Mouse (Mus musculus) heart, adult 2 months (tissue): ENCODE data around the gene Cep170. TPM values are rescaled to one million over a fixed set of nuclear protein-coding genes. Genes with fewer than 3 reads are reported as not detected.
"Not testable (repeated sequence)": the region's sequence is repeated elsewhere in the genome, so short reads cannot be mapped to it uniquely, and the experiment has no call there.

Experiments
- DNase-seq, 2 experiments: peaks; one replicate each; pipeline ENCODE4 v3.0.0; 2021
- H3K27ac ChIP-seq: fragments of 200-600 bp; 2 replicates; pipeline ENCODE4 v1.8.1; 2022
- H3K27me3 ChIP-seq: fragments of 200-500 bp; 2 replicates; pipeline ENCODE4 v1.6.1; 2012; ENCODE audit warnings: mild to moderate bottlenecking, low read length, inconsistent platforms, mixed read lengths; ENCODE audit not compliant: control insufficient read depth, insufficient read depth
- H3K36me3 ChIP-seq: fragments of 200-500 bp; 2 replicates; pipeline ENCODE4 v1.6.1; 2012; ENCODE audit warnings: low read length, inconsistent platforms; ENCODE audit not compliant: control insufficient read depth, insufficient read depth
- H3K4me1 ChIP-seq: fragments of 200-500 bp; 2 replicates; pipeline ENCODE4 v1.6.1; 2011; ENCODE audit warnings: low read length; ENCODE audit not compliant: control insufficient read depth, insufficient read depth
- H3K4me3 ChIP-seq: fragments of 200-600 bp; 2 replicates; pipeline ENCODE4 v1.8.1; 2022
- H3K79me2 ChIP-seq: fragments of 200-500 bp; replicated peaks from 2 replicates; pipeline ENCODE4 v1.6.1; 2012; ENCODE audit warnings: mild to moderate bottlenecking, inconsistent platforms, low read length, moderate library complexity, mixed read lengths; ENCODE audit not compliant: control insufficient read depth, insufficient read depth
- H3K9ac ChIP-seq: fragments of 200-500 bp; 2 replicates; pipeline ENCODE4 v1.6.1; 2012; ENCODE audit warnings: low read depth, mild to moderate bottlenecking, control low read depth, inconsistent platforms, low read length, mixed read lengths
- CTCF ChIP-seq: fragments of 200-600 bp; IDR thresholded peaks from 2 replicates; pipeline ENCODE4 v1.8.1; 2022; ENCODE audit warnings: antibody characterized with exemption, mild to moderate bottlenecking, moderate library complexity
- EP300 ChIP-seq: fragments of 200-500 bp; IDR thresholded peaks from 2 replicates; pipeline ENCODE4 v1.6.1; 2011; ENCODE audit warnings: low read depth, low read length, control low read depth; ENCODE audit not compliant: insufficient read depth
- POLR2A ChIP-seq: fragments of 200-500 bp; IDR thresholded peaks from 2 replicates; pipeline ENCODE4 v1.6.1; 2011; ENCODE audit warnings: mild to moderate bottlenecking, low read depth, low read length, control low read depth; ENCODE audit not compliant: insufficient read depth
- WGBS: fragments of 180-500 bp; shearing (Covaris S2); methylation state at CpG from one replicate; pipeline ENCODE4 v1.1.7; 2018; 5-methylcytosine and 5-hydroxymethylcytosine counted together
- intact Hi-C: fragments of 180-260 bp; cut with DNase I; formaldehyde crosslinking; loops from one replicate; pipeline ENCODE4 v1.15.1; 2025
- polyA plus RNA-seq: library from polyadenylated mRNA; depleted of rRNA; stranded (reverse); fragments of >200 nt; gene quantifications from 2 replicates; pipeline ENCODE4 v1.2.3, GENCODE M21; 2012
- total RNA-seq, 2 experiments: library from RNA; stranded (reverse); gene quantifications; 2 replicates each; pipeline ENCODE4 v1.2.3; 2021

The Cep170 gene
- total and polyA plus RNA-seq, 3 experiments, result 5.8 to 22.9 (median 17.8) TPM

DNA sequence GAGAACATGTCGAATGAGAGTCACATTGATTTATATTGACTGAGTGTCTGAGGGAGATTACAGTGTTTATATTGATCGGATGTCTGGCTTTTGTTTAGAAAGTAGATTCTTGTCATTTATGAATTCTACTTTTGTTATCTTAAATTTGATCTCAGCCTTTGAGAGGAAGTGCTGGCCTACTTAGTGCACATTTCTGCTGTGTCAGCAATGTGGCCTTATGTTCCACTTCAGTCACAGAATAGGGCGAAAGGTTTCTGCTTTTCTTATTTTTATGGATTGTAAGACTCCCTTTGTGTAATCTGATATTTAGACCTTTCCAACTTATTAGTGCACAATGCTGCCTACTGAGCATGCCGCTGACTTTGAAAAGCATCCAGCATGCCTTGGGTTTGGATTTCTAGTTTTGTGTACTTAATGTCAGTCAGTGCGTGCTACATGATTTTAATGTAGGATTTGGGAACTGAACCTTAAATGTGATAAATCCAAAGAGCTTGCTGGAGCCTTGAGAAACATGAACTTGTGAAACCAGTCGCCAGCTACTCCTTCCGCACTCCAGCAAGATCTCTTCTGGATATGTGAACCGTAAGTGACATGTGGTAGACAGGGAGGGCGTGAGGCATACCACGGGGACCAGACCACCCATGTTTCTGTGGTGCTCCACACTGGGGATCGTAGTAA, 34.9 kb upstream of the Cep170 start:
- 87% methylated on average over 11 of the region's 11 CpGs for WGBS
- Histone ChIP-seq H3K27ac (no peak overlapping the region), H3K27me3 (no peaks in the 10 kb centered on the region), H3K4me3 (no peak overlapping the region), H3K36me3 (no peaks in the 10 kb centered on the region), H3K4me1 (no peaks in the 10 kb centered on the region), H3K79me2 (no peaks in the 10 kb centered on the region), H3K9ac (no peak overlapping the region)
- no peak for DNase-seq
- intact Hi-C loops, result loop anchor here (5.0 kb wide), 1 partner anchor 66 kb away; no protein-coding TSS in a partner anchor
- TF ChIP-seq EP300, result no peak
- TF ChIP-seq CTCF, result no peak
- TF ChIP-seq POLR2A, result no peak

GRCm38 (mm10) chr1:176847118-176847859, 33.4 kb upstream of the Cep170 start:
- no peaks in the 10 kb centered on the region for H3K4me1 ChIP-seq
- intact Hi-C loops, result loop anchor here (5.0 kb wide), 1 partner anchor 65 kb away; no protein-coding TSS in a partner anchor
- no peaks in the 10 kb centered on the region for H3K36me3 ChIP-seq
- 75% methylated on average over 10 of the region's 10 CpGs for WGBS
- no peaks in the 10 kb centered on the region for H3K79me2 ChIP-seq
- H3K27me3 ChIP-seq, result no peaks in the 10 kb centered on the region
- TF ChIP-seq CTCF (no peak), EP300 (no peak), POLR2A (no peak)
- H3K27ac ChIP-seq, result no peak overlapping the region
- no peak for DNase-seq
- no peak overlapping the region for H3K4me3 ChIP-seq
- no peak overlapping the region for H3K9ac ChIP-seq

- TF ChIP-seq EP300 (no peak), CTCF (no peak), POLR2A (no peak)
- Histone ChIP-seq H3K27ac (no peak overlapping the region), H3K4me1 (no peaks in the 10 kb centered on the region), H3K36me3 (no peaks in the 10 kb centered on the region), H3K79me2 (no peaks in the 10 kb centered on the region), H3K4me3 (no peak overlapping the region), H3K9ac (no peak overlapping the region), H3K27me3 (no peaks in the 10 kb centered on the region)
- WGBS, result 77% methylated on average over 17 of the region's 17 CpGs
- intact Hi-C loops, result loop anchor here (5.0 kb wide), 1 partner anchor 63 kb away; no protein-coding TSS in a partner anchor
- DNase-seq, result no peak
These were observed 31.5 kb upstream of the Cep170 start for GRCm38 (mm10) chr1:176845082-176845977.

GRCm38 (mm10) chr1:176836562-176836961, 22.7 kb upstream of the Cep170 start:
- H3K36me3 ChIP-seq, intact Hi-C loops, DNase-seq, H3K27me3 ChIP-seq, H3K4me1 ChIP-seq, H3K9ac ChIP-seq, H3K79me2 ChIP-seq, H3K4me3 ChIP-seq, H3K27ac ChIP-seq: not testable (repeated sequence)
- 44% methylated on average over 7 of the region's 7 CpGs for WGBS

DNA sequence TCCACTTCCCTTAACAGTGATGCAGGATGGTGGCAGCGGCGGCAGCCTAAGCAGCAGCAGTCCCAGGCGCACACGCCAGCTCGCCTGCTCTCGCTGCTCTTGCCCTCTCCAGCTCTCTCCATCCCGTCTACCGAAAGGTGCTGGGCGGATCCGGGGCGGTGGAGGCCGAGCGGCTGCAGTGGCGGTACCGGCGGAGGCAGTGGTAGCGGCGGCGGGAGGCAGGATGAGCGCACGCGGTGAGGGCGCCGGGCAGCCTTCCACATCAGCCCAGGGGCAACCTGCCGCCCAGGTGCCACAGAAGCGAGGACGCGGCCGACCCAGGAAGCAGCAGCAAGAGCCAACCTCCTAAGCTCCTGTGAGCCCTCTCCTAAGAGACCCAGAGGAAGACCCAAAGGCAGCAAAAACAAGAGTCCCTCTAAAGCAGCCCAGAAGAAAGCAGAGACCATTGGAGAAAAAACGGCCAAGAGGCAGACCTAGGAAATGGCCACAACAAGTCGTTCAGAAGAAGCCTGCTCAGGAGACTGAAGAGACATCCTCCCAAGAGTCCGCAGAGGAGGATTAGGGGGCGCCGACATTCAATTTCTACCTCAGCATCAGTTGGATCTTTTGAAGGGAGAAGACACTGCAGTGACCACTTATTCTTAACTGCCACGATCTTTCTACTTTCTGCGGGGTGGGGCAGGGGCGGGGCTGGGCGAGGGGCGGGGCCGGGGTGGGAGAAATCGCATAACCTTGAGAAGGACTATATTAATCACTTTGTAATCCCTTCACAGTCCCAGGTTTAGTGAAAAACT, 21.8 kb upstream of the Cep170 start:
- peak overlapping the region; percentile 39 for H3K4me3 ChIP-seq
- no peaks in the 10 kb centered on the region for H3K79me2 ChIP-seq
- no peaks in the 10 kb centered on the region; the same call in 1 of the 2 replicates for H3K4me1 ChIP-seq
- H3K9ac ChIP-seq, result peak overlapping the region; percentile 70
- intact Hi-C loops, result no loop called here
- H3K27me3 ChIP-seq, result 0 out of 2 replicates have a peak, but pooled peaks cover 3% of the 10 kb centered on the region
- 16% methylated on average over 41 of the region's 41 CpGs for WGBS
- no peak for TF ChIP-seq EP300
- TF ChIP-seq CTCF, result no peak
- no peak for TF ChIP-seq POLR2A
- peak in 1 of 2 experiments; percentile 52 for DNase-seq
- peak overlapping the region; percentile 17; the same call in 1 of the 2 replicates for H3K27ac ChIP-seq
- H3K36me3 ChIP-seq, result no peaks in the 10 kb centered on the region
